Mouse (Mus musculus) CH12.LX (cell line): ENCODE results near the gene Camkmt.
A peak's percentile ranks its signal among the peaks of the same experiment; 100 is the strongest.

Experiments used
- CHD1 ChIP-seq: IDR thresholded peaks from 2 replicates; pipeline ENCODE4 v1.6.1; 2012; ENCODE audit warnings: low read depth, low read length, improper control_type of control experiment, inconsistent platforms
- CTCF ChIP-seq, 2 experiments: IDR thresholded peaks in 1 of 2; conservative IDR thresholded peaks in 1 of 2; 2 replicates each; pipeline ENCODE4 v1.5.1; 2011 to 2012; ENCODE audit warnings: low read depth in 2 of 2, low read length in 2 of 2, improper control_type of control experiment in 1 of 2, inconsistent platforms in 1 of 2, mild to moderate bottlenecking in 1 of 2, moderate library complexity in 1 of 2
- E2F4 ChIP-seq: IDR thresholded peaks from 2 replicates; pipeline ENCODE4 v1.6.1; 2011; ENCODE audit warnings: low read depth, low read length, improper control_type of control experiment; ENCODE audit not compliant: insufficient replicate concordance
- EP300 ChIP-seq: IDR thresholded peaks from 2 replicates; pipeline ENCODE4 v1.6.1; 2011; ENCODE audit warnings: low read length, improper control_type of control experiment
- ETS1 ChIP-seq: conservative IDR thresholded peaks from 2 replicates; pipeline ENCODE4 v1.6.1; 2012; ENCODE audit warnings: low read depth, mild to moderate bottlenecking, inconsistent platforms, low read length, improper control_type of control experiment, moderate library complexity
- HCFC1 ChIP-seq: IDR thresholded peaks from 2 replicates; pipeline ENCODE4 v1.6.1; 2012; ENCODE audit warnings: low read depth, mild to moderate bottlenecking, inconsistent platforms, low read length, improper control_type of control experiment
- JUND ChIP-seq: conservative IDR thresholded peaks from 2 replicates; pipeline ENCODE4 v1.6.1; 2011; ENCODE audit warnings: low read depth, low read length, improper control_type of control experiment
- MXI1 ChIP-seq: IDR thresholded peaks from 2 replicates; pipeline ENCODE4 v1.6.1; 2011; ENCODE audit warnings: mild to moderate bottlenecking, low read depth, low read length, improper control_type of control experiment
- POLR2A ChIP-seq: IDR thresholded peaks from 2 replicates; pipeline ENCODE4 v1.6.1; 2011; ENCODE audit warnings: low read depth, mild to moderate bottlenecking, improper control_type of control experiment, low read length
- SMC3 ChIP-seq: IDR thresholded peaks from 2 replicates; pipeline ENCODE4 v1.6.1; 2011; ENCODE audit warnings: low read depth, low read length, improper control_type of control experiment
- TBP ChIP-seq: conservative IDR thresholded peaks from 2 replicates; pipeline ENCODE4 v1.6.1; 2011; ENCODE audit warnings: low read depth, low read length, improper control_type of control experiment

- TF ChIP-seq EP300: no peak
- peak; percentile 57; the same call in 1 of the 2 replicates for TF ChIP-seq HCFC1
- no peak for TF ChIP-seq POLR2A
- no peak for TF ChIP-seq JUND
- no peak for TF ChIP-seq CTCF (conservative IDR thresholded peaks at IDR 0.05 in 1 of 2, IDR thresholded peaks at IDR 0.05 in 1 of 2; ENCODE audit: low read depth in 2 of 2, low read length in 2 of 2)
- no peak for TF ChIP-seq E2F4
- TF ChIP-seq MXI1: no peak
- no peak for TF ChIP-seq TBP
- no peak for TF ChIP-seq CHD1
- TF ChIP-seq SMC3: no peak
- no peak for TF ChIP-seq ETS1
These were observed 58.0 kb downstream of the Camkmt start for GRCm38 (mm10) chr17:85148348-85148747.
